Mouse (Mus musculus) stomach, postnatal 0 days (tissue): Measurements from ENCODE around the gene Myom1. TPM values are rescaled to one million over a fixed set of nuclear protein-coding genes. Genes with fewer than 3 reads are reported as not detected.
A peak's percentile ranks its signal among the peaks of the same experiment; 100 is the strongest.

Source experiments
- ATAC-seq: fragments of 200-750 bp; cut with Nextera tagmentation; 2 replicates; pipeline ENCODE4 v1.8.0; 2017; ENCODE audit not compliant: low FRiP score, low TSS enrichment
- DNase-seq: peaks from one replicate; pipeline ENCODE4 v3.0.0-alpha.2; 2016; ENCODE audit warnings: low spot score
- H3K27ac ChIP-seq: fragments of 300-500 bp; sonication (generic); replicated peaks from 2 replicates; pipeline ENCODE4 v1.5.1; 2014; ENCODE audit warnings: mild to moderate bottlenecking, control low read depth
- H3K27me3 ChIP-seq: fragments of 300-500 bp; sonication (generic); 2 replicates; pipeline ENCODE4 v1.6.1; 2014; ENCODE audit warnings: low read length; ENCODE audit not compliant: control insufficient read depth, insufficient read depth
- H3K36me3 ChIP-seq: fragments of 300-500 bp; sonication (generic); 2 replicates; pipeline ENCODE4 v1.6.1; 2014; ENCODE audit warnings: low read length, mixed read lengths; ENCODE audit not compliant: control insufficient read depth, insufficient read depth
- H3K4me1 ChIP-seq: fragments of 300-500 bp; sonication (generic); replicated peaks from 2 replicates; pipeline ENCODE4 v1.6.1; 2014; ENCODE audit warnings: antibody characterized with exemption; ENCODE audit not compliant: control insufficient read depth, insufficient read depth
- H3K4me2 ChIP-seq: fragments of 300-500 bp; sonication (generic); replicated peaks from 2 replicates; pipeline ENCODE4 v1.6.1; 2014; ENCODE audit warnings: low read depth, mild to moderate bottlenecking, control low read depth, moderate library complexity
- H3K4me3 ChIP-seq: fragments of 300-500 bp; sonication (generic); 2 replicates; pipeline ENCODE4 v1.5.1; 2014; ENCODE audit warnings: low read depth, low read length, control low read depth
- H3K9ac ChIP-seq: fragments of 300-500 bp; sonication (generic); 2 replicates; pipeline ENCODE4 v1.6.1; 2014; ENCODE audit warnings: mild to moderate bottlenecking, low read length, control low read depth, mixed read lengths
- H3K9me3 ChIP-seq: fragments of 300-500 bp; sonication (generic); 2 replicates; pipeline ENCODE4 v1.6.1; 2016; ENCODE audit warnings: low read length; ENCODE audit not compliant: control insufficient read depth
- CTCF ChIP-seq: IDR thresholded peaks from 2 replicates; pipeline ENCODE4 v1.5.1; 2016; ENCODE audit warnings: antibody characterized with exemption, low read depth, mild to moderate bottlenecking, moderate library complexity
- EP300 ChIP-seq: optimal IDR thresholded peaks from 2 replicates; pipeline ENCODE3; 2016; ENCODE audit warnings: antibody characterized with exemption
- WGBS: fragments of 180-500 bp; shearing (Covaris S2); extraction: QIAGEN DNeasy Blood & Tissue Kit; methylation state at CpG from one replicate; pipeline ENCODE4 v1.1.7; 2014; 5-methylcytosine and 5-hydroxymethylcytosine counted together
- polyA plus RNA-seq: library from polyadenylated mRNA; unstranded; fragments of >200 nt; fragmentation: Nextera tagmentation; extraction: Ambion mirVana; gene quantifications from 2 replicates; pipeline ENCODE4 v1.2.1, GENCODE M21; 2015

The Myom1 gene
- polyA plus RNA-seq, 1 experiment from 2014 or later = 9.8 TPM

DNA sequence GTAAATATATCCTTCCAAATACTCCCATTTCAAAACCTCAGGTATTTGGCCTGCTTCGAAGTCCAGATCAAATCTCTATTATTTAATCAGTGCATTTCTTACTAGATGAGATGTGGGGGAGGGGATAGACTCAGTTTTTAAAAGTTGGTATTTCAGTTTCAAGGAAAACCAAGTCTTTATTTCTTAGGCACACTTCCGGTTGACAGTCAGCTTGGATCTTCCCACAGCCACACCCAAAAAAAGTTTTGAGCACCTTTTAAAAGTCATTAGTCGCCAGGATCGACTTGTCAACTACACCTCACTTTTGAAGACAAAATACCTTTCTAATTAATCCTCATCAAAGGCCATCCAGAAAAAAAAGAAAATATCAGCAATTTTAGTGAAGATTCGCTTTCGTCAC is 1.4 kb upstream of the Myom1 start:
- H3K4me1 ChIP-seq = peaks cover 2% of the 10 kb centered on the region; the same call in 1 of the 2 replicates
- no peaks in the 10 kb centered on the region for H3K36me3 ChIP-seq
- TF ChIP-seq CTCF (no peak), EP300 (no peak)
- WGBS = 4% methylated on average over 6 of the region's 6 CpGs
- H3K27ac ChIP-seq = peak overlapping the region; percentile 100
- H3K4me2 ChIP-seq = peak overlapping the region; percentile 43
- ATAC-seq (no peak), DNase-seq (no peak)
- H3K9me3 ChIP-seq = no peaks in the 10 kb centered on the region
- no peaks in the 10 kb centered on the region for H3K27me3 ChIP-seq
- H3K4me3 ChIP-seq = peak overlapping the region; percentile 95
- peak overlapping the region; percentile 100 for H3K9ac ChIP-seq

DNA sequence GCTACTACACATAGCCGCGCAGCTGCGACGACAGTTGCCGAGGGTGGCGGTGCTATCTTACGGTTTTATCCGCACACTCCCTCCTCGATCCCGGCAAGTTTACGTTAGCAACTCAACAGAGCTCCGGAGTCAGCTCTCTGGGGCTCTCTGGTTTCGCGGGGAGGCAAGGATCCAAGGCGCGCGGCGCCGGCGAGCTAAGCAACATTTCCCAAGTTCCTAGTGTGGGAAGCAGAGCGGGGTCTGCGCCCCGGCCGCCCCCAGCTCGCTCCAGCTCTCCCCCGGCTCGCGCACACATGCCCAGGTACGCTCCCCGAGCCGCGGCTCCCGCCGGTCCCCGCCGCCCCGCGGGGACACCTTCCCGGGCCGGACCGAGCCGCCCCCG is 743 bp upstream of the Myom1 start:
- Histone ChIP-seq H3K27me3 (no peaks in the 10 kb centered on the region), H3K27ac (peak overlapping the region; percentile 100), H3K9ac (peak overlapping the region; percentile 100), H3K4me1 (peaks cover 2% of the 10 kb centered on the region; the same call in 1 of the 2 replicates), H3K4me2 (peak overlapping the region; percentile 43), H3K4me3 (peak overlapping the region; percentile 95), H3K9me3 (no peaks in the 10 kb centered on the region), H3K36me3 (no peaks in the 10 kb centered on the region)
- no peak for DNase-seq
- peak; percentile 53 for ATAC-seq
- 1% methylated on average over 41 of the region's 43 CpGs for WGBS
- TF ChIP-seq EP300 (no peak), CTCF (no peak)

DNA sequence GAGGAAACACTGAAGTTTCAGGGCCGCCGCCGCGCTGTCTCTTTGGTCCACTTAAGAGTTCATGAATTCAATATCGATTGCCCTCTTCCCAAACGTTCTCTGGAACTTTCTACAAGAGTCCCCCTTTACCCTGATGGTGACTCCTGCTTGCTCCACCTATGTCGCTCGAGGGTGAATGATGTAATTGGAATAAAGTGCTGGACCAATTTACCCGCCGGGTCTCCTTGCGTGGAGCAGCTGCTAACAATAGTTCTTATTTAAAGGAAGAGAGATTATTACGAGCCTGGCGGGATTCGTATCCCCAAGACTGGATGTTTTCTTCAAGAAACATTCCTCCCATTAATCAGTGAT is 286 bp downstream of the Myom1 start, which contains the start of gene Myl12a:
Gene Myl12a, minus strand, starts transcription at position 135 of the 351 bp plus-strand sequence.
- Histone ChIP-seq H3K9ac (peak within 1 kb of the TSS; percentile 100), H3K27me3 (no peaks in the 10 kb centered on the region), H3K27ac (peak within 1 kb of the TSS; percentile 100), H3K4me3 (peak within 1 kb of the TSS; percentile 95), H3K4me2 (peak within 1 kb of the TSS; percentile 43), H3K9me3 (no peaks in the 10 kb centered on the region), H3K36me3 (no peaks in the 10 kb centered on the region), H3K4me1 (peaks cover 2% of the 10 kb centered on the region; the same call in 1 of the 2 replicates)
- WGBS = 2% methylated on average over 14 of the region's 14 CpGs
- no peak for TF ChIP-seq EP300
- TF ChIP-seq CTCF = no peak
- no peak for DNase-seq
- ATAC-seq = peak; percentile 59

DNA sequence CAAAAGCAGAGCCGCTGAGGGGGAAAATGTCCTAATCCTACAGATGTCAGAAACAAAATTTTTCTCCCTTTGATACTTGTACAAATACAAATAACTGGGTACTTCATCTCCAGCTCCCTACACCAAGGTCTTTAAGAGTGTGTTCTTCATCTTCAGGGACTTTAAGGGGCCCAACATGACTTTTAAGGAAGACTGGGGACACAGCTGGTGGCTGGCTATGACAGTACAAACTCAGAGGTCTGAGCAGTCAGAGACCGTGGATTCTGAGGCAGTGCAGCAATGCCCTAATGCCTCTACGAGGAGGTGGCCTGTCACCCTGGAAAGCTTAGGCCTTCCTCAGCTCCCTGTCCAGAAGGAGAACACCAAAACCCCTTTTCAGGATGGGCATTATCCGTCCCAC is 679 bp downstream of the Myom1 start:
- Histone ChIP-seq H3K27ac (peak overlapping the region; percentile 100), H3K9ac (peak overlapping the region; percentile 56), H3K4me3 (peak overlapping the region; percentile 95), H3K9me3 (no peaks in the 10 kb centered on the region), H3K27me3 (no peaks in the 10 kb centered on the region), H3K4me1 (peaks cover 2% of the 10 kb centered on the region; the same call in 1 of the 2 replicates), H3K4me2 (peak overlapping the region; percentile 43), H3K36me3 (no peaks in the 10 kb centered on the region)
- TF ChIP-seq CTCF (no peak), EP300 (no peak)
- ATAC-seq = no peak
- WGBS = 36% methylated on average over 4 of the region's 4 CpGs
- DNase-seq = no peak

DNA sequence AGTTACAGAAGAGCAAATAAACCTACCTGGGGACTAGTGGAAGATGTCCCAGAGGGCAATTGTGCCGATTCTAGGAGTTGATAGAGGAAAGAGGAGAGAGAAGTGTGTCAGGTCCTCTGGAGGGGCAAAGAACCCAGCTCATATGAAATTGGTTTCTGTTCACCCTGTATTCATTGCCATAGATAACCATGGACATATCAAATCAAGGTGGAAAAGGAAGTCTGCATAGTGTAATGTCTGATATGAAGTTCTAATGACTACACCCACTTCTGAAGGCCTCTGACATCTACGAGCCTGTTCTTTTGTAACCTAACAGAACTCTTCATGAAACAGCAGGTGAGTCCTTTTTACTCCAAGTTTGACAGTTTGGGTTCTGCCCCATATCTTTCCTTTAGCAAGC is 1.3 kb downstream of the Myom1 start:
- Histone ChIP-seq H3K9ac (no peak overlapping the region), H3K36me3 (no peaks in the 10 kb centered on the region), H3K9me3 (no peaks in the 10 kb centered on the region), H3K27ac (peak overlapping the region; percentile 100), H3K27me3 (no peaks in the 10 kb centered on the region), H3K4me2 (no peak overlapping the region; the same call in 1 of the 2 replicates), H3K4me1 (peaks cover 2% of the 10 kb centered on the region; the same call in 1 of the 2 replicates), H3K4me3 (no peak overlapping the region)
- no peak for TF ChIP-seq CTCF
- TF ChIP-seq EP300 = no peak
- WGBS = 58% methylated on average over 2 of the region's 2 CpGs
- no peak for DNase-seq
- ATAC-seq = no peak

DNA sequence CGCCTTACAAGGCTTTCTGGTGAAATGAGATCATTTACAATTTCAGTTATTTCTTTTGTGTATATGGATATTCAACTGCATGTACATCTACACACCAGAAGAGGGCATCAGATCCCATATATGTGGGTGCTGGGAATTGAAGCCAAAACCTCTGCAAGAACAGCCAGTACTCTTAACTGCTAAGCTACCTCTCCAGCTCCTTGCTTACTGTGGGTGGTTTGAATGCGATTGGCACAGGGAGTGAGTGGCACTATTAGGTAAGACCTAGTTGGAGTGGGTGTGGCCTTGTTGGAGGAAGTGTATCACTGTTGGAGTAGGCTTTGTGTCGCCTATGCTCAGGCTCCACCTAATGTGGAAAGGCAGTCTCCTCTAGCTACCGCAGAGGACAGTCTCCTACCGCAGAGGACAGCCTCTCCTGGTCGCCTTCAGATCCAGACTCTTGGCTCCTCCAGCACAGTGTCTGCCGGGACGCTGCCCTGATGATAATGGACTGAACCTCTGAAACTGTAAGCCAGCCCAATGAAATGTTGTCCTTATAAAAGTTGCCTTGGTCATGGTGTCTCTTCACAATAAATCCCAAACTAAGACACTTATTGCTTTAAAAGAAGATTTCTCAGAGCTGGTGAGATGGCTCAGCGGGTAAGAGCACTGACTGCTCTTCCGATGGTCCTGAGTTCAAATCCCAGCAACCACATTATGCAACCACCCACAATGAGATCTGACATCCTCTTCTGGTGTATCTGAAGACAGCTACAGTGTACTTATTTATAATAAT is 1.9 kb downstream of the Myom1 start:
- DNase-seq = peak; percentile 51

More for the DNA sequence above, 1.9 kb downstream of the Myom1 start:
- no peaks in the 10 kb centered on the region for H3K36me3 ChIP-seq
- H3K9ac ChIP-seq = no peak overlapping the region
- H3K4me2 ChIP-seq = no peak overlapping the region
- H3K27ac ChIP-seq = peak overlapping the region; percentile 100; the same call in 1 of the 2 replicates
- 84% methylated on average over 10 of the region's 10 CpGs for WGBS
- ATAC-seq = peak; percentile 69
- no peaks in the 10 kb centered on the region for H3K27me3 ChIP-seq
- no peaks in the 10 kb centered on the region for H3K9me3 ChIP-seq
- H3K4me3 ChIP-seq = no peak overlapping the region
- TF ChIP-seq EP300 (no peak), CTCF (peak; percentile 48)
- H3K4me1 ChIP-seq = peaks cover 2% of the 10 kb centered on the region; the same call in 1 of the 2 replicates
